Mouse (Mus musculus) CH12.LX (cell line): Measurements from ENCODE around the gene Mapk8ip1.

Experiments
- BHLHE40 ChIP-seq: IDR thresholded peaks from 2 replicates; pipeline ENCODE4 v1.6.1; 2011; ENCODE audit warnings: mild to moderate bottlenecking, low read depth, low read length, improper control_type of control experiment
- CTCF ChIP-seq, 2 experiments: IDR thresholded peaks in 1 of 2; conservative IDR thresholded peaks in 1 of 2; 2 replicates each; pipeline ENCODE4 v1.5.1; 2011 to 2012; ENCODE audit warnings: low read depth in 2 of 2, low read length in 2 of 2, improper control_type of control experiment in 1 of 2, inconsistent platforms in 1 of 2, mild to moderate bottlenecking in 1 of 2, moderate library complexity in 1 of 2
- ELF1 ChIP-seq: IDR thresholded peaks from 2 replicates; pipeline ENCODE4 v1.6.1; 2014; ENCODE audit warnings: low read depth, mild to moderate bottlenecking, inconsistent platforms, low read length, improper control_type of control experiment
- GABPA ChIP-seq: IDR thresholded peaks from 2 replicates; pipeline ENCODE4 v1.6.1; 2012; ENCODE audit warnings: low read depth, low read length, improper control_type of control experiment, inconsistent platforms; ENCODE audit not compliant: insufficient replicate concordance
- HCFC1 ChIP-seq: IDR thresholded peaks from 2 replicates; pipeline ENCODE4 v1.6.1; 2012; ENCODE audit warnings: low read depth, mild to moderate bottlenecking, inconsistent platforms, low read length, improper control_type of control experiment
- JUND ChIP-seq: conservative IDR thresholded peaks from 2 replicates; pipeline ENCODE4 v1.6.1; 2011; ENCODE audit warnings: low read depth, low read length, improper control_type of control experiment
- MAX ChIP-seq: IDR thresholded peaks from 2 replicates; pipeline ENCODE4 v1.6.1; 2011; ENCODE audit warnings: low read length, improper control_type of control experiment
- MAZ ChIP-seq: IDR thresholded peaks from 2 replicates; pipeline ENCODE4 v1.6.1; 2012; ENCODE audit warnings: low read depth, mild to moderate bottlenecking, inconsistent platforms, low read length, improper control_type of control experiment, moderate library complexity
- NELFE ChIP-seq: IDR thresholded peaks from 2 replicates; pipeline ENCODE4 v1.6.1; 2011; ENCODE audit warnings: low read depth, low read length, improper control_type of control experiment
- POLR2A ChIP-seq: IDR thresholded peaks from 2 replicates; pipeline ENCODE4 v1.6.1; 2011; ENCODE audit warnings: low read depth, mild to moderate bottlenecking, improper control_type of control experiment, low read length
- POLR2AphosphoS2 ChIP-seq: IDR thresholded peaks from 2 replicates; pipeline ENCODE4 v1.6.1; 2011; ENCODE audit warnings: low read depth, low read length, improper control_type of control experiment
- RAD21 ChIP-seq: IDR thresholded peaks from 2 replicates; pipeline ENCODE4 v1.6.1; 2011; ENCODE audit warnings: low read depth, mild to moderate bottlenecking, low read length, improper control_type of control experiment, moderate library complexity
- UBTF ChIP-seq: IDR thresholded peaks from 2 replicates; pipeline ENCODE4 v1.6.1; 2012; ENCODE audit warnings: low read depth, mild to moderate bottlenecking, inconsistent platforms, low read length, improper control_type of control experiment, moderate library complexity

- TF ChIP-seq POLR2A (no peak), BHLHE40 (no peak), NELFE (no peak), JUND (no peak), HCFC1 (no peak), UBTF (no peak), CTCF (conservative IDR thresholded peaks at IDR 0.05 in 1 of 2, IDR thresholded peaks at IDR 0.05 in 1 of 2; ENCODE audit: low read depth in 2 of 2, low read length in 2 of 2) (no peak), GABPA (no peak), MAZ (no peak), RAD21 (no peak), POLR2AphosphoS2 (no peak), ELF1 (no peak), MAX (no peak)
Measured at GRCm38 (mm10) chr2:92362571-92363228, 38.4 kb downstream of the Mapk8ip1 start.
